Mouse (Mus musculus): ENCODE measurements around the gene Scd1. TPM values are rescaled to one million over a fixed set of nuclear protein-coding genes. Genes with fewer than 3 reads are reported as not detected.

The Scd1 gene
- polyA plus RNA-seq, 1 experiment from 2014 or later = 2.2 TPM

GRCm38 (mm10) chr19:44363529-44363928 lies 44.1 kb downstream of the Scd1 start:
- ATAC-seq (replicated peaks; ENCODE audit: low FRiP score, low read depth) = peak; percentile 25; the same call in 1 of the 2 replicates
- 27% methylated on average over 13 of the region's 13 CpGs for WGBS

GRCm38 (mm10) chr19:44358700-44359099 lies 49.0 kb downstream of the Scd1 start:
- H3K36me3 ChIP-seq (ENCODE audit: insufficient read depth, low read length) = no peaks in the 10 kb centered on the region
- H3K9me3 ChIP-seq (replicated peaks; ENCODE audit: low read length) = no peaks in the 10 kb centered on the region
- no peak overlapping the region for H3K9ac ChIP-seq (ENCODE audit: low read depth, low read length)
- 48% methylated on average over 8 of the region's 8 CpGs for WGBS
- no peak overlapping the region for H3K27ac ChIP-seq
- H3K27me3 ChIP-seq (ENCODE audit: insufficient read depth, low read length) = no peaks in the 10 kb centered on the region
- no peaks in the 10 kb centered on the region for H3K4me1 ChIP-seq (replicated peaks; ENCODE audit: insufficient read depth, low read length)
- TF ChIP-seq CTCF (IDR thresholded peaks at IDR 0.05; ENCODE audit: low read depth) = no peak
- ATAC-seq (replicated peaks; ENCODE audit: low FRiP score, low read depth) (no peak), DNase-seq (ENCODE audit: low spot score) (no peak)
- no peak overlapping the region for H3K4me2 ChIP-seq (ENCODE audit: low read length)
- H3K4me3 ChIP-seq (replicated peaks; ENCODE audit: low read depth, low read length) = no peak overlapping the region

More at GRCm38 (mm10) chr19:44363529-44363928, 44.1 kb downstream of the Scd1 start:
- Histone ChIP-seq H3K9ac (ENCODE audit: low read depth, low read length) (no peak overlapping the region), H3K4me2 (ENCODE audit: low read length) (no peak overlapping the region), H3K9me3 (replicated peaks; ENCODE audit: low read length) (no peaks in the 10 kb centered on the region), H3K4me3 (replicated peaks; ENCODE audit: low read depth, low read length) (no peak overlapping the region), H3K4me1 (replicated peaks; ENCODE audit: insufficient read depth, low read length) (0 out of 2 replicates have a peak, but pooled peaks cover 4% of the 10 kb centered on the region), H3K27me3 (ENCODE audit: insufficient read depth, low read length) (no peaks in the 10 kb centered on the region), H3K36me3 (ENCODE audit: insufficient read depth, low read length) (no peaks in the 10 kb centered on the region), H3K27ac (no peak overlapping the region)
- peak; percentile 81 for DNase-seq (ENCODE audit: low spot score)
- peak; percentile 98 for TF ChIP-seq CTCF (IDR thresholded peaks at IDR 0.05; ENCODE audit: low read depth)

- Histone ChIP-seq H3K9me3 (replicated peaks; ENCODE audit: low read length) (no peaks in the 10 kb centered on the region), H3K4me1 (replicated peaks; ENCODE audit: insufficient read depth, low read length) (no peaks in the 10 kb centered on the region), H3K9ac (ENCODE audit: low read depth, low read length) (no peak overlapping the region), H3K36me3 (ENCODE audit: insufficient read depth, low read length) (no peaks in the 10 kb centered on the region), H3K27ac (no peak overlapping the region), H3K4me3 (replicated peaks; ENCODE audit: low read depth, low read length) (no peak overlapping the region), H3K27me3 (ENCODE audit: insufficient read depth, low read length) (no peaks in the 10 kb centered on the region), H3K4me2 (ENCODE audit: low read length) (no peak overlapping the region)
- no peak for DNase-seq (ENCODE audit: low spot score)
- no peak for TF ChIP-seq CTCF (IDR thresholded peaks at IDR 0.05; ENCODE audit: low read depth)
- ATAC-seq (replicated peaks; ENCODE audit: low FRiP score, low read depth) = no peak
- 80% methylated on average over 7 of the region's 7 CpGs for WGBS
These were observed 55.9 kb downstream of the Scd1 start for GRCm38 (mm10) chr19:44351756-44352155.

- DNase-seq (ENCODE audit: low spot score) = no peak
- TF ChIP-seq CTCF (IDR thresholded peaks at IDR 0.05; ENCODE audit: low read depth) = no peak
- no peaks in the 10 kb centered on the region for H3K4me1 ChIP-seq (replicated peaks; ENCODE audit: insufficient read depth, low read length)
- ATAC-seq (replicated peaks; ENCODE audit: low FRiP score, low read depth) = no peak
- no peaks in the 10 kb centered on the region for H3K27me3 ChIP-seq (ENCODE audit: insufficient read depth, low read length)
- H3K4me2 ChIP-seq (ENCODE audit: low read length) = no peak overlapping the region
- no peak overlapping the region for H3K4me3 ChIP-seq (replicated peaks; ENCODE audit: low read depth, low read length)
- H3K36me3 ChIP-seq (ENCODE audit: insufficient read depth, low read length) = no peaks in the 10 kb centered on the region
- no peaks in the 10 kb centered on the region for H3K9me3 ChIP-seq (replicated peaks; ENCODE audit: low read length)
- H3K9ac ChIP-seq (ENCODE audit: low read depth, low read length) = no peak overlapping the region
- WGBS = 85% methylated on average over 8 of the region's 8 CpGs
- no peak overlapping the region for H3K27ac ChIP-seq
These were observed 58.0 kb downstream of the Scd1 start for GRCm38 (mm10) chr19:44349689-44350088.

Other genes starting within 250 kb of the Scd1 start
- 0.08 TPM in 1 of 2 replicates, not detected in the other for gene Pkd2l1, start 215.4 kb downstream of the Scd1 start, polyA plus RNA-seq (2015; fragmentation: Nextera tagmentation; extraction: Ambion mirVana)
- 0.28 and 0.66 TPM in 2 replicates for gene Scd3, start 204.6 kb downstream of the Scd1 start, polyA plus RNA-seq (2015; fragmentation: Nextera tagmentation; extraction: Ambion mirVana)
- 78.4 and 81.1 TPM in 2 replicates for gene Scd2, start 114.2 kb downstream of the Scd1 start, polyA plus RNA-seq (2015; fragmentation: Nextera tagmentation; extraction: Ambion mirVana)
- gene Scd4, start 74.8 kb downstream of the Scd1 start, polyA plus RNA-seq (2015; fragmentation: Nextera tagmentation; extraction: Ambion mirVana) = 0.12 and 0.18 TPM in 2 replicates
- gene Wnt8b, start 85.6 kb upstream of the Scd1 start, polyA plus RNA-seq (2015; fragmentation: Nextera tagmentation; extraction: Ambion mirVana) = 0.88 and 1.8 TPM in 2 replicates
- gene Sec31b, start 138.0 kb upstream of the Scd1 start, polyA plus RNA-seq (2015; fragmentation: Nextera tagmentation; extraction: Ambion mirVana) = 1.0 and 1.2 TPM in 2 replicates
- gene Gm20538, start 145.0 kb upstream of the Scd1 start, polyA plus RNA-seq (2015; fragmentation: Nextera tagmentation; extraction: Ambion mirVana) = 1.2 TPM in 1 of 2 replicates, not detected in the other
- 963 and 1,015 TPM in 2 replicates for gene Ndufb8, start 147.6 kb upstream of the Scd1 start, polyA plus RNA-seq (2015; fragmentation: Nextera tagmentation; extraction: Ambion mirVana)
- gene Hif1an, start 155.0 kb upstream of the Scd1 start, polyA plus RNA-seq (2015; fragmentation: Nextera tagmentation; extraction: Ambion mirVana) = 16.4 and 18.0 TPM in 2 replicates

All from kidney, postnatal 0 days (tissue).